Mouse (Mus musculus) layer of hippocampus, adult 9-10 months (tissue): ENCODE measurements around the gene Etl4.
"Not testable (repeated sequence)": the region's sequence is repeated elsewhere in the genome, so short reads cannot be mapped to it uniquely, and the experiment has no call there.

Source experiments
- DNase-seq: peaks from one replicate; pipeline ENCODE4 v3.0.0; 2022; ENCODE audit warnings: low spot score

Etl4 gene

DNA sequence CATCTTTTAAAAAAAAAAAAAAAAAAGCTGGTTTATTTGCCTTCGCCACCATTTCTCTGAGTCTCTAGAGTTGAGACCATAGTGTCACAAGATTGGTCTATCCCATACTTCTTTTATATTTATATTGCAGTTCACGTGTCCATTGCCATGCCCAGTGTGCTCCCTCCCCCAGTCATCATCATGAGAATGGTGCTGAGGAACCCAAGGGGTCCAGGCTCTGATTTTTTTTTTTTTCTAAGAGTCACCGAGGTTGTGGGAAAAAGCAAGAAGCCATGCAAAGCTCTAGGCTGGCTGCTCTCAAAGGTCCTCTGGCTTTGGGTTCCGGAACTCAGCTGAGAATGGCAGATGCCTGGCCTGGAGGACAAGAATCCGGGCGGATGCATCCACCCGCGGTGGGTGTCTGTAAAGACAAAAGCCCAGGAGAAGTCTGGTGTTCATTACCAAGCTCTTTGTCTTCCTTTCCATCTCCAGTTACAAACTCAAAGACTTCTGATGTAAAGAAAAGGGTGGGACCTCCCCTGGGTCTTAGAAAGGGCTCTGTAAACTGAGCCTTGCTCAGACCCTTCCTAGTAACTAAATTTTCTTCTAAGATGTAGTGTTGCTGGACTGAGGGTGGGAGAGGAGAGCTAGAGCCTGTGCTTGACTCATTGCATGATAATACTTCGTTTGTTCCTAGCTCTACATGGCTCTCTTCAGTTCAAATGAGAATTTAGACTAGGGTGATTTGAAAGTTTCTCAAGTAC, 745.2 kb downstream of the Etl4 start:
- DNase-seq, result no peak

DNA sequence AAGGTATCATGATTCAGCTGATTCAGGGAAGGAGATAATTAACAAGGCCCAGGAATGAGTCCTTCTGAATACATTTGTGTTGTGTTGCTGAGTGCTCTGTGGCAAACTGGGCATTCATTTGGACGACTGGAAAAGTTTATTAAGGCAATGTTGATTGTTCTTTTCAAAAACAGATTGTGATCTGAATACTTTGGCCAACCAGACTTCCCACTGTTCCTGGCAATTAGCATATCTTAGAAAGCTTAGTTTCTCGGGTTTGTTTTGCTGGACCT, 745.7 kb downstream of the Etl4 start:
- no peak for DNase-seq

DNA sequence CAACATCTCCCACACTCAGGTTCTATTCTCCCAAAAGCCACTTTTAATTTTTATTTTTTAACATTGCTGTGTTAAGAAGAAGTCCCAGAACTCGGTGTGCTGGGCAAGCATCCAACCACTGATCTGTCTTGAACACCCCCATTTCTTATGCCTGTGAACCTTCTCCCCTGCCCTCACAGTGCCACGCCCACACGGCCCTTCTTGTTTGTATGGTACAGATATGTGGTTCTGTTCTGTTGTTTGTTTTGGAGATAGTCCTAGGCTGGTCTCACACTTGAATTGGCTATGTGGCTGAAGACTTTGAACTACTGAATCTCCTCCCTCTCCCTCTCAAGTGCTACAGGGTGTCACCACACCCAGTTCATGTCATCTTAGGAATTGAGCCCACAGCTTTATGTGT, 748.3 kb downstream of the Etl4 start:
- no peak for DNase-seq

DNA sequence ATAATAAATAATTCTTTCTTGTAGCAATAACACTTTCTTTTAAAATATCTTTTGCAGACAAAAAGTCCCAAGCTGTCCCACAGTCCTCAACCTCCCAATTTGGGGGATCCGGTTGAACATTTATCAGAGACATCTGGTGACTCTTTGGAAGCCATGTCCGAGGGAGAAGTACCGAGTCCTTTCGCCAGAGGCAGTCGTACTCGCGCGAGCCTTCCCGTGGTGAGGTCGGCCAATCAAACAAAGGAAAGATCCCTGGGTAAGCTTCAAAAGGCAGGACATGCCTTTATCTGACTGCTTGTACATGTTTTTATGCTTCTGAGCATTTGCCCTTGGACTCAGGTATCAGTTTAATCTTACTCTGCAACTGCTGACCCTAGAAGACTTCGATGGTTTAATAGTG, 752.3 kb downstream of the Etl4 start:
- no peak for DNase-seq

DNA sequence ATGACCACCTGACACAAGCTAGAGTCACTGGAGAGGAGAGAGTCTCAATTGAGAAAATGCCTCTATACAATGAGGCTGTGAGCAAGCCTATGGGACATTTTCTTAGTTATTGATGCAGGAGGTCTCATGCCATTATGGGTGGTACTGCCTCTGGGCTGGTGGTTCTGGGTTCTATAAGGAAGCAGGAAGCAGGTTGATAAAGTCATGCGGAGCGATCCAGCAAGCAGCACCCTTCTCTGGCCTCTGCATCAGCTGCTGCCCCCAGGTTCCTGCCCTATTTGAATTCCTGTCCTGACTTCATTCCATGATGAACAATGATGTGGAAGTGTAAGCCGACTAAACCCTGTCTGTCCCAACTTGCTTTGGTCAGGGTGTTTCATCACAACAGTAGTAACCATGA, 753.1 kb downstream of the Etl4 start:
- DNase-seq, result no peak

DNA sequence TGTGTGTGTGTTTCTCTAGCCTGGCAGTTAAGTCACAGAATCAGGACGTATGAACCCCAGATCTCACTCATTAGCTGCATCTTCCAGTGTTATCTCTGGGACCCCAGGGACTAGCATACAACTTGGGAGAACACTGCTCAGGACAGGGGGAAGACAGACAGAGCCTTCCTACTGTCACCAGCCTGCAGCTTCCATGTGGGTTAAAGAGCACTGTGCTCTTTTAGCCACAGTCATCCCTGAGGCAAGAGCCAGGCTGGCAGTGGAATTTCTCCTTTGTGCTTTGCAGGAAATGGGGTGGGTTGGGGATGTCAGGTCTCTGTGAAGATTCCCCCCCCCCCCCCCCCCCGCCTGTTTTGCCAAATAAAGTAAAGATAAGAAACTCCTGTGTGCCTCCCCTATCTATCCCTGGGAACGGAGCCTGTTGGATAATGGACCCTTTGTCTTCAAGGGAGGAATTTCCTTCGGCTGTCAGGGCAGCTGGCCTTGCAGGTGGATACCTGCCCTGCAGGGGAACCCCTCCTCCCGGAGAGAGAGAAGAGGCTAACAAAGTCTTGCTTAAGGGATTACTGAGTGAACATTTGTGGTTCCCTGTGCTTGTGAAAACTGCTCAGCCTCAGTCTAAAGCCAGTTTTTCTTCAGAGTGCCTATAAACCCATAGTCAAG, 755.9 kb downstream of the Etl4 start:
- no peak for DNase-seq

DNA sequence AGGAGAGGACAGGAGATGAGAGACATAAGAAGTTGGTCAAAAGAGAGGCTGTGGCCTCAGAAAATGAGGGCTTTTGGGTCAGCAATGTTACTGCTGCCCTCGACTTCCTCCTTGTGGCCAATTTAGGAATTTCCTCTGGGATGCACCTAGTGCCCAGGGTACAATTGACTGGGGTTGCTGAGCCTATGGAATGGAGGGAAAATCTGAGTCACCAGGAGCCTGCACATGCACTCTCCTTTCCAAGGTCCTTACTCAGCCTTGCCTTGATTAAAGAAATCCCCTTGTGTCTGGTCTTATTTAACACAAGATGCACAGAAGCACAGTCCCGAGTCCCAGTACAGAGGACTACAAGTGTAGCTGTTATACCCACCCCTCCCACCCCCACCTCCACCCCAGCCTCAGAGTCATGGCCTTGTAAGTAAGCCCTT, 756.5 kb downstream of the Etl4 start:
- DNase-seq, result peak; percentile 26

GRCm38 (mm10) chr2:20667876-20668275, 758.3 kb downstream of the Etl4 start:
- DNase-seq, result no peak

GRCm38 (mm10) chr2:20668276-20669030, 758.9 kb downstream of the Etl4 start:
- DNase-seq, result not testable (repeated sequence)

- no peak for DNase-seq
These were observed 759.8 kb downstream of the Etl4 start for GRCm38 (mm10) chr2:20669367-20669766.

DNA sequence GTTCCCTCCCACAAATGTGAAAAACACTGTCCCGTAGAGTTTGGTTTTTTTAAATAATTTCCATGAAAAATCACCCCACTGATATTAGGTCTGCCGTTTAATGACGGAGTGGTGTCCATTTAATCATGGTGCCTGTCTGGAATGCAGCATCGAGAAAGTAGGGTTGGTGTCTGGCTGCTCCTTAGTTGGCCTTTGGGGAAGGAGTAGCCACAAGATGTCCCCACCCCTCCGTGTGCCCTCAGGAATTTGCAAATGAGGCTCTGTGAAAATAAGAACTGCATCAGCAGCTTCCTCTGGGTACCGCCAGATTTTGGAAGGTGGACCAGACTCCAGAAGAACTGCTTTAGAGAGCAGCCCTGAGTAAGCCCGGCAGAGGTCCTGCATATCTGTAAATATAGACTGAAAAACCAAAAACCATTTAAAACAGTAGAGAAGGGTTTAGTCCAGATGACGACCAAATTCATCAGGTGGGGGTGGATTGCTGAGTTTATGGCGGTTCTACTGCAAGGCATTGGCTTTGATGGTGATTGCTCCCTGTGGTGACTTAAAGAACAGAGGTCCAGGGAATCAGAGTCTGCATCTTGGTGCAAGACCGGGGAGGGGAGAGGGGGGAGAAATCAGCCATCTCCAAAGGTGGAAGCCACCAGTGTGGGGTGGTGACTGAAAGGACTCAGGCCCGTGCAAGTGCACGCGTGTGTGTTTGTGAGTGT, 762.1 kb downstream of the Etl4 start:
- DNase-seq, result no peak

- DNase-seq, result no peak
These were observed 762.7 kb downstream of the Etl4 start for GRCm38 (mm10) chr2:20672281-20672680.

DNA sequence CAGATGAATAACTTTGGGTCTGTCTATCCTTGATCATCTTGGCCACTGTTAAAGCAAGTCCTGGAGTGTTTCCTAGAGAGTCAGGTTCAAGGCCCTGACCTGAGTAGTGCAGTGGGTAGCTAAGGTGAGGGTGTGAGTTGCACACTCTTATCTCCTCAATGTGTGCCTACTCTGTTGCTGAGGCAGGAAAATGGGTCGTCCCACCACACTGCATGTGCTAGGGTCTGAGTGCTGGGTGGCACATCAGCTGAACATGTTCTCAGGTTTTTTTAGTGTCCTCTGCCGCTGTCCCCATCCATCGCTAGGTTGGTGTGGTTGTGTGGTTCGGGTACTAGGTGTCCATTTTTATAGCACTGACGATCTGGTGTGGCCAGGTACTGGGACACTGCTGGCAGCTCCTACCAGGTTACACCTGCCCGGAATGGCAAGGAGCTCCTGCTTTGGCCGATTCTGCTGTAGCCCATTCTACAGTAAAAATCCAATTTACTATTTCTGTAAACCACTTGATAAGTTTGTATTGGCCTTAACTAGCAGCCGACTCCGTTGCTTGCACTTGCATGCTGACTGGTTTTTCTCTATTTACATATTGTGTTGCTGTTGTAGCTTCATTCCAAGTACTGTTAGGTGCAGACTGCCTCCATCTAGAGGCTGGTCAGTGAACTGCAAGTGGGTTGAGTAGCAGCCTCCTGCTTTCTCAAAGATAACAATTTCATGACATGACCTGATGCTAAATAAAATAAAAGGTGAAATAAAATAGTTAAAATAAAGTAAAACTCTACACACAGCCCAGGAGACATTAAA, 763.4 kb downstream of the Etl4 start:
- DNase-seq, result peak; percentile 61

- DNase-seq, result no peak
These were observed 766.8 kb downstream of the Etl4 start for GRCm38 (mm10) chr2:20676379-20676778.

DNA sequence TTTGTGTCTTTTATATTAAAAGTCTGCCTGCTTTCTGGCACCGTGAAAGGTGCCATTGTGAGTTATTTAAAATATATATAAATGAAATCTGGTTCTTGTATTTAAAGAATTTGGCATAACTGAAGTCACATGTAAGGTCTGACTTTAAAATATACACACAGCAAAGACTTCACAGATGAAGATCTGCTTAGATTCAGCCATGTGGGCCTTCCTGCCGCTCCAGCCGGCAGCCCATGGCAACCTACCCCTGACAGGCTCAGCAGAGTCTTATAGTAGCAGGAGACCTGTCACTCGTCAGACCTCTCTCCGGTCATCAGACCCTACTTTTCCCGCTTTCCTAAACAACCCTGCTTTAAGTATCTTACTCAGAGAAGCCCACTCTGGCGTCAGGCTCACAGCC, 769.2 kb downstream of the Etl4 start:
- no peak for DNase-seq

DNA sequence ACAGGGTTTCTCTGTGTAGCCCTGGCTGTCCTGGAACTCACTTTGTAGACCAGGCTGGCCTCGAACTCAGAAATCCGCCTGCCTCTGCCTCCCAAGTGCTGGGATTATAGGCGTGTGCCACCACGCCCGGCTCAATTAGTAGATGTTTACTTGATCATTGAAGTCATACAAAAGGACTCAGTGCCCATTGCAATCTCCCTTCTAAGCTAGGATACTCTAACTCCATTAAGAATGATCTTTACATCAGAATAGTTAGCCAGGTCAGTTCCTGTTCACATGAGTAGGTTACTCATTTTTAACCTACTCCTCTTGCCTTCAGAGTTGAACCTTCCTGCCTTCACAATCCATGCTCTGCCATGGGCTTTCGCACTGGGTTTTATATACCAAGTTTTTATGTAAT, 772.6 kb downstream of the Etl4 start:
- not testable (repeated sequence) for DNase-seq

- DNase-seq, result no peak
These were observed 779.8 kb downstream of the Etl4 start for GRCm38 (mm10) chr2:20689389-20689788.

DNA sequence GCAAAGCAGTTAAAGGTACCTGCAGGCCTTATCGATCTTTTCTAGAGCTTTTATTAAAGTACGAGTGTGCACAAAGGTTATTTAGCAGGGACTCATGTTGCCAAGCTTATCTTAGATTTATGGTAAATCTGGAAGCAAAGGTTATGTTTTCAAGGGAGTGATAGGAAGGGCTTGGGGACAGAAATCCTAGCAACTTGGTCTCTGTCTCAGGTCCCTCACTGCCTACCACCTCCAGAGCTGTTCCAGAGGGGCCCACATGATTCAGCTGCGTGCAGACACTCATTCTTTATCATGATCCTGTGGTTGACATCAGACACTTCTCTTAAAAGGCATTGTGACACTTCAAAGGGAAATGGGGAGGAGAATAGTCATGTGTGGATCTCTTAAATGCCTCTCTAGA, 783.3 kb downstream of the Etl4 start:
- no peak for DNase-seq

GRCm38 (mm10) chr2:20693772-20694171, 784.2 kb downstream of the Etl4 start:
- no peak for DNase-seq

DNA sequence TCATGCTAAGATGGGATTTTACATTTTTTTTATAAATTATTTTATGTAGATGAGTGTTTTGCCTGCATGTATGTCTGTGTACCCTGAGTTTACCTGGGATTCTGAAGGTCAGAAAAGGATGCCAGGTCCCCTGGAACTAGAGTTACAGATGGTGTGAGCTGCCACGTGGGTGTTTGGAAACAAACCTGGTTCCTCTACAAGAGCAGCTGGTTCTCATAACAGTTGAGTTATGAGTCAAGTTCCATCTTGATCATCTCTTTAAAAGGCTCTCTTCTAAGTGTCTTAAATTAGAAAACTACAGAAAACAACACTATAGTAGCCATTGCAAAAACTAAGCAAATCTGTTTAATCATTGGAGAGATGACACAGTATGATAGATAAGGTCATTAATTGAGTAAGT, 788.1 kb downstream of the Etl4 start:
- DNase-seq, result no peak

DNA sequence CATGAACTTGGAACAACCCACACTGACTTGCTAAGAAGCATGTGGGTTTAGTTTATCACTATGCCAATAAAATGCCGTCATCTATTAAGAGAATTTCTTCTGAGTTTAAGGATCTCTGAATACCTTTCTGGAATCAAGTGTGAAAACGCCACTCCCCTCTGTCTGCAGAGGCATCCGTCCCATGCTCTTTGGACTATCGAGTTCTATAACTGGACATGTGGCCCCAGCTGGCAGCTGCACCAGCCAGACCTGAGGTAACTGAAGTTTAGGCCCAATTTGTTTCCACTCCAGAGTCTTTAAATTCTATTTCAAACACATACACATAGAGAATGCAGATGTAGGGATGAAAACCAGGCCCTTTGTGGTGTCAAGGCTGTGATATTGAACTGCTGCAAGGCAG, 795.5 kb downstream of the Etl4 start:
- DNase-seq, result no peak

DNA sequence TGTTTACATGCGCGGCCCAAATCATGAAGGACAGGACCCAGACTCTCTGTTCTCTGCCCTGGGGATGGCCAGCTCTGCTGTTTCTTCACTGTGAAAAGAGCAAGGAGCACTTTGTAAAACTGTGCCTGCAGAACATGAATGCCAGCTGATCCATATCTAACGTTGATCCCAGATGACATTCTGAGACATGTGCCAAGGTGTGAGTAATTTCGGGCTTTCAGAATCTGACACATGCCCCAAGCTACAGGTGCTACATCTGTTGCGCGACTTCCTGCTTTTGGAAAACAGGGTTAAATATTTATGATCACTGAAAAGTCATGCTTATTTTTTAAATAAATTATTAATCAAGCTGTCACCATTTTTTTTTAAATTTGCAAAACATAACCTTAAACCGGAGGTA, 801.0 kb downstream of the Etl4 start:
- DNase-seq, result no peak
